Mouse (Mus musculus) kidney, adult 2 months (tissue): ENCODE results near the gene Ghdc. TPM values are rescaled to one million over a fixed set of nuclear protein-coding genes. Genes with fewer than 3 reads are reported as not detected.

Source experiments
- DNase-seq: peaks from one replicate; pipeline ENCODE4 v3.0.0; 2021
- H3K27ac ChIP-seq: fragments of 200-500 bp; 2 replicates; pipeline ENCODE4 v1.5.1; 2012; ENCODE audit warnings: low read depth, low read length, control low read depth, inconsistent platforms; ENCODE audit not compliant: insufficient read depth
- H3K27me3 ChIP-seq: fragments of 200-500 bp; replicated peaks from 2 replicates; pipeline ENCODE4 v1.6.1; 2012; ENCODE audit warnings: mild to moderate bottlenecking, moderate library complexity, low read length, inconsistent platforms; ENCODE audit not compliant: control insufficient read depth, insufficient read depth
- H3K36me3 ChIP-seq: fragments of 200-500 bp; 2 replicates; pipeline ENCODE4 v1.6.1; 2012; ENCODE audit warnings: mild to moderate bottlenecking, moderate library complexity, low read length, inconsistent platforms; ENCODE audit not compliant: control insufficient read depth, insufficient read depth
- H3K4me1 ChIP-seq: fragments of 200-500 bp; 2 replicates; pipeline ENCODE4 v1.6.1; 2011; ENCODE audit warnings: low read length; ENCODE audit not compliant: control insufficient read depth, insufficient read depth
- H3K4me3 ChIP-seq: fragments of 200-500 bp; 2 replicates; pipeline ENCODE4 v1.5.1; 2011; ENCODE audit warnings: mild to moderate bottlenecking, low read depth, low read length, control low read depth; ENCODE audit not compliant: insufficient read depth
- CTCF ChIP-seq: fragments of 200-500 bp; conservative IDR thresholded peaks from 2 replicates; pipeline ENCODE4 v1.5.1; 2011; ENCODE audit warnings: low read depth, mild to moderate bottlenecking, control low read depth, low read length, moderate library complexity, mixed read lengths; ENCODE audit not compliant: insufficient read depth, insufficient read length
- POLR2A ChIP-seq: fragments of 200-500 bp; IDR thresholded peaks from one replicate; pipeline ENCODE4 v1.6.1; 2011; ENCODE audit warnings: low read depth, low read length, control low read depth
- WGBS: fragments of 180-500 bp; shearing (Covaris S2); methylation state at CpG from one replicate; pipeline ENCODE4 v1.1.7; 2018; 5-methylcytosine and 5-hydroxymethylcytosine counted together
- polyA plus RNA-seq: library from polyadenylated mRNA; depleted of rRNA; stranded (reverse); fragments of >200 nt; gene quantifications from 2 replicates; pipeline ENCODE4 v1.2.3, GENCODE M21; 2012

Gene Ghdc
- polyA plus RNA-seq, 1 experiment: 30.4 TPM

DNA sequence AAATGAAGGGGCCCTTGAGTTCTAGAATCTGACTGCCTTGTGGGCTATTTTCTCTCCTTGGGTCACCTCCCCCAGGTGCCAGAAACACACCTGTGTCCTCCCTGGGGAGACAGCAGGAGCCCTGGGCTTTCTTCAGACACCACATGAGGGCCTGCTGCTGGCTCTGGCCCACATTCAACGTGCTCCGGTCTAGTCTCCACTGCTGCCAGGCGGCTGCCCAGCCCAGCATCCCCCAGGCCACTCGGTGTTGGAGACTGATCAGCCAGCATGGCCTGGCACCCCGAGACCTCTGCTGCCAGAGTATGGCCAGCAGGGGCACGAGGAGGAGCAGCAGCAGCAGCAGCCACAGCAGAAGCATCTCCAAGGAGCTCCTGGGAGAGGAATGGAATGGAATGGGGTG, 777 bp downstream of the Ghdc start:
- no peak overlapping the region for H3K27ac ChIP-seq
- H3K36me3 ChIP-seq: no peaks in the 10 kb centered on the region
- TF ChIP-seq POLR2A (no peak), CTCF (no peak)
- 36% methylated on average over 6 of the region's 6 CpGs for WGBS
- no peaks in the 10 kb centered on the region for H3K27me3 ChIP-seq
- peak overlapping the region; percentile 84 for H3K4me3 ChIP-seq
- no peak for DNase-seq
- H3K4me1 ChIP-seq: peaks cover 19% of the 10 kb centered on the region; the same call in 1 of the 2 replicates

DNA sequence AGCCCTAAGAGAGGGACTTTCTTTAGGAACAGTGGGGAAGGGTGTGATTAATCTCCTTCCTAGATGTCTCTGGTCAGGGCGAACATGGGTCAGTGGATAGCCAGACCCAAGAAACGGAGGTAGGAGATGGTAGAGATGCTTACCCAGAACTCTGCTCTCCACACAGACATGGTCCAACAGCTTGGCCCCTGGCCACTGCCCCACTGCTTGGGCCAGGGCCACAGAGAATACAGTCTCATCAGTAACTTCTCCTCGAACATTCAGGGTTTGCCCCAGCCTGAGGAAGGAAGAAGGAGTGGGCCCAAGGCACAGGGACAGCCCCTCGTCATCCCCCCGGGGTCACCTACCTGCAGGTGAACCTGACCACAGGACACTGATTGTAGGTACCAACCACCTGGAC, 2.9 kb downstream of the Ghdc start:
- WGBS: 75% methylated on average over 5 of the region's 5 CpGs
- Histone ChIP-seq H3K4me1 (peaks cover 19% of the 10 kb centered on the region; the same call in 1 of the 2 replicates), H3K27me3 (no peaks in the 10 kb centered on the region), H3K36me3 (no peaks in the 10 kb centered on the region), H3K27ac (no peak overlapping the region), H3K4me3 (no peak overlapping the region)
- TF ChIP-seq POLR2A: no peak
- TF ChIP-seq CTCF: no peak
- peak; percentile 80 for DNase-seq

- Histone ChIP-seq H3K4me1 (peaks cover 19% of the 10 kb centered on the region; the same call in 1 of the 2 replicates), H3K27me3 (no peaks in the 10 kb centered on the region), H3K36me3 (no peaks in the 10 kb centered on the region), H3K27ac (no peak overlapping the region), H3K4me3 (no peak overlapping the region)
- DNase-seq: peak; percentile 85
- WGBS: 60% methylated on average over 9 of the region's 9 CpGs
- TF ChIP-seq POLR2A: no peak
- TF ChIP-seq CTCF: no peak
Observed at GRCm38 (mm10) chr11:100766726-100767125, 4.0 kb downstream of the Ghdc start.

- no peak for DNase-seq
- TF ChIP-seq CTCF (no peak), POLR2A (no peak)
- no peaks in the 10 kb centered on the region for H3K27me3 ChIP-seq
- peak within 1 kb of the TSS; percentile 55 for H3K4me3 ChIP-seq
- no peaks in the 10 kb centered on the region for H3K36me3 ChIP-seq
- WGBS: 77% methylated on average over 7 of the region's 7 CpGs
- H3K27ac ChIP-seq: no peak within 1 kb of the TSS
- H3K4me1 ChIP-seq: peaks cover 7% of the 10 kb centered on the region; the same call in 1 of the 2 replicates
Observed at GRCm38 (mm10) chr11:100762831-100763230, 7.9 kb downstream of the Ghdc start, which contains the start of gene Hcrt. TSS of gene Hcrt (minus strand) at chr11:100762931.

GRCm38 (mm10) chr11:100761547-100762045, 9.2 kb downstream of the Ghdc start:
- Histone ChIP-seq H3K4me3 (peak overlapping the region; percentile 55), H3K27ac (no peak overlapping the region), H3K36me3 (no peaks in the 10 kb centered on the region), H3K27me3 (no peaks in the 10 kb centered on the region), H3K4me1 (0 out of 2 replicates have a peak, but pooled peaks cover 3% of the 10 kb centered on the region)
- under 1% methylated on average over 27 of the region's 27 CpGs for WGBS
- TF ChIP-seq CTCF (peak; percentile 69), POLR2A (no peak)
- DNase-seq: peak; percentile 87

DNA sequence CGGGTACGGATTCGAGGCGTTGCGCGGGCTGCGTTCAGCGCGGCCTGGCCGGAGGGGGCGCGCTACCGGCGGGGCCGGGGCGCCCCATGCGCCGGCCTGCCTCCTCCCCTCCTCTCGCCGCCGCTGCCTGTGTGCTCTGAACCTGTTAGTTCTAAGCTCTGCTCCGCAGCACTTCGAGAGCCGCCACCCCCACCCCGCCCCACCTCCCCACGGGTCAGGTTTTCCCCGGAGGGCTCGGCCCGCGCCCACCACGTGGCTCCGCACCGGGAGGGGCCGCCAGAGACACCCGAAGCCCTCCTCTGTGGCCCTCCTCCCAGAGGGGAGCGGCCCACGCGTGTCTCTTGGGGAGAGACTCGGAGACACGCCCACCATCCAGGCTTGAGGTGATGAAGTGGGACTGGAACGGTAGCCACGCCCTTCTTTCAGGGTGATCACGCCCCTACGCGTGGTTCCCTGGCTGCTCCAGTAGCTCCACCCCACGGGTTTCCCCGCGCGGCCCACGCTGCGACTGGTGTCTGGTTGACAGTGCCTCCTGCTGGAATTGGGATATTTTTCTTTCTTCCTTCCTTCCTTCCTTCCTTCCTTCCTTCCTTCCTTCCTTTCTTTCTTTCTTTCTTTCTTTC, 11.0 kb downstream of the Ghdc start, which contains the start of gene Kcnh4:
Kcnh4 (minus strand) TSS at position 332 of the 623 bp plus-strand sequence.
- 0 out of 2 replicates have a peak, but pooled peaks have one; percentile 12 for TF ChIP-seq CTCF
- no peak for TF ChIP-seq POLR2A
- Histone ChIP-seq H3K27ac (no peak within 1 kb of the TSS), H3K27me3 (no peaks in the 10 kb centered on the region), H3K4me1 (no peaks in the 10 kb centered on the region), H3K4me3 (no peak within 1 kb of the TSS), H3K36me3 (no peaks in the 10 kb centered on the region)
- peak; percentile 51 for DNase-seq
- 1% methylated on average over 51 of the region's 51 CpGs for WGBS

GRCm38 (mm10) chr11:100758707-100759610, 11.8 kb downstream of the Ghdc start:
- H3K4me3 ChIP-seq: no peak overlapping the region
- no peak overlapping the region for H3K27ac ChIP-seq
- no peaks in the 10 kb centered on the region for H3K36me3 ChIP-seq
- H3K4me1 ChIP-seq: no peaks in the 10 kb centered on the region
- WGBS: 2% methylated on average over 35 of the region's 35 CpGs
- TF ChIP-seq POLR2A (no peak), CTCF (no peak)
- no peaks in the 10 kb centered on the region for H3K27me3 ChIP-seq
- DNase-seq: peak; percentile 41
